Mouse (Mus musculus) forebrain, embryonic 12.5 days (tissue): ENCODE data around the gene Gcnt1. TPM values are rescaled to one million over a fixed set of nuclear protein-coding genes. Genes with fewer than 3 reads are reported as not detected.

Experiments used
- ATAC-seq: fragments of 200-750 bp; cut with Nextera tagmentation; 2 replicates; pipeline ENCODE4 v1.8.0; 2017; ENCODE audit warnings: moderate TSS enrichment; ENCODE audit not compliant: low FRiP score
- H3K27ac ChIP-seq: fragments of 300-500 bp; sonication (generic); 2 replicates; pipeline ENCODE4 v1.5.1; 2016; ENCODE audit warnings: mild to moderate bottlenecking
- H3K27me3 ChIP-seq: fragments of 300-500 bp; sonication (generic); 2 replicates; pipeline ENCODE4 v1.6.1; 2016; ENCODE audit warnings: mild to moderate bottlenecking
- H3K36me3 ChIP-seq: fragments of 300-500 bp; sonication (generic); replicated peaks from 2 replicates; pipeline ENCODE4 v1.6.1; 2016; ENCODE audit warnings: mild to moderate bottlenecking
- H3K4me1 ChIP-seq: fragments of 300-500 bp; sonication (generic); 2 replicates; pipeline ENCODE4 v1.6.1; 2016
- H3K4me2 ChIP-seq: fragments of 300-500 bp; sonication (generic); 2 replicates; pipeline ENCODE4 v1.6.1; 2016; ENCODE audit warnings: mild to moderate bottlenecking, moderate library complexity
- H3K4me3 ChIP-seq: fragments of 300-500 bp; sonication (generic); replicated peaks from 2 replicates; pipeline ENCODE4 v1.5.1; 2016; ENCODE audit warnings: mild to moderate bottlenecking
- H3K9ac ChIP-seq: fragments of 300-500 bp; sonication (generic); 2 replicates; pipeline ENCODE4 v1.6.1; 2016; ENCODE audit warnings: mild to moderate bottlenecking
- H3K9me3 ChIP-seq: fragments of 300-500 bp; sonication (generic); 2 replicates; pipeline ENCODE4 v1.6.1; 2016
- WGBS: fragments of 180-500 bp; shearing (Covaris S2); methylation state at CpG from one replicate; pipeline ENCODE4 v1.1.7; 2016; 5-methylcytosine and 5-hydroxymethylcytosine counted together
- polyA plus RNA-seq: library from polyadenylated mRNA; unstranded; fragments of >200 nt; fragmentation: Nextera tagmentation; extraction: Ambion mirVana; gene quantifications from 2 replicates; pipeline ENCODE4 v1.2.1, GENCODE M21; 2016

Gene Gcnt1
- polyA plus RNA-seq, 1 experiment from 2014 or later, result 2.3 TPM

DNA sequence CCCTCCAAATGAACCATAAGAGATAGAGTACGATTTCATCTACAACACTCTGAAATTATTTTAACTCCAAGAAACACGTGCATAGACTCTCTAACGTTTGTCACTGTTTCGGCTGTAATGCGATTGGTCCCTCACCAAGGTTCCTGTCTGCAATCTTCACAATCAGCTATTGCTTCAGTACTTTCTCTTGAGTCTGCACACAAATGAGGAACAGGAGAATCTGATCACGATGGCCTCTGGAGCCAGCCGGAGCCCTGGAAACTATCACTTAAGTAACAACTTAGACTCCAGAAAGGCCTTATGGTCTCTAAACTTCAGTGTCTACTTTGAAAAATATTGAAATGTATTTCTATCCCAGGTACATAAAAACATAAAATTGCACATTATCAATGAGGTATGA lies 27.8 kb downstream of the Gcnt1 start:
- 93% methylated on average over 7 of the region's 7 CpGs for WGBS
- Histone ChIP-seq H3K36me3 (no peaks in the 10 kb centered on the region), H3K27me3 (no peaks in the 10 kb centered on the region), H3K4me1 (no peaks in the 10 kb centered on the region), H3K4me3 (no peak overlapping the region), H3K27ac (no peak overlapping the region), H3K9ac (no peak overlapping the region), H3K4me2 (no peak overlapping the region), H3K9me3 (no peaks in the 10 kb centered on the region)
- no peak for ATAC-seq

DNA sequence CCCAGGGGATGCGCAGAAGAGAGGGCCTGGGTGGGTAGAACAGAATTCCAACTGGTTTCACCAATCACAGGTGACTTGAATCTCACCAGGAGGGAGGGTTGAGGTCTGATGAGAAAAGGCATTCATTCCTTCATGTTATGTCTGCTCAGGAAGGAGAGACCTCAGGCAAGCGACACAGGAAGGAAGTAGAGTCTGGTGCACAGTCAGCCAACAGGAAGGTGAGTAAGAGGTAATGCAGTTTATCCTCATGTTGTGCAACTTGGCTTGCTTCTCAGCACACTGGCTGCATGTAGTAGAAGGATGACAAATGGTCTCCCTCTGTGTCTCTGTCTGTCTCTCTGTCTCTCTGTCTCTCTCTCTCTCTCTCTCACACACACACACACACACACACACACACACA lies 33.1 kb downstream of the Gcnt1 start:
- Histone ChIP-seq H3K27me3 (no peaks in the 10 kb centered on the region), H3K36me3 (no peaks in the 10 kb centered on the region), H3K9me3 (no peaks in the 10 kb centered on the region), H3K27ac (no peak overlapping the region), H3K9ac (no peak overlapping the region), H3K4me3 (no peak overlapping the region), H3K4me1 (no peaks in the 10 kb centered on the region; the same call in 1 of the 2 replicates), H3K4me2 (no peak overlapping the region)
- WGBS, result 93% methylated on average over 2 of the region's 2 CpGs
- no peak for ATAC-seq

DNA sequence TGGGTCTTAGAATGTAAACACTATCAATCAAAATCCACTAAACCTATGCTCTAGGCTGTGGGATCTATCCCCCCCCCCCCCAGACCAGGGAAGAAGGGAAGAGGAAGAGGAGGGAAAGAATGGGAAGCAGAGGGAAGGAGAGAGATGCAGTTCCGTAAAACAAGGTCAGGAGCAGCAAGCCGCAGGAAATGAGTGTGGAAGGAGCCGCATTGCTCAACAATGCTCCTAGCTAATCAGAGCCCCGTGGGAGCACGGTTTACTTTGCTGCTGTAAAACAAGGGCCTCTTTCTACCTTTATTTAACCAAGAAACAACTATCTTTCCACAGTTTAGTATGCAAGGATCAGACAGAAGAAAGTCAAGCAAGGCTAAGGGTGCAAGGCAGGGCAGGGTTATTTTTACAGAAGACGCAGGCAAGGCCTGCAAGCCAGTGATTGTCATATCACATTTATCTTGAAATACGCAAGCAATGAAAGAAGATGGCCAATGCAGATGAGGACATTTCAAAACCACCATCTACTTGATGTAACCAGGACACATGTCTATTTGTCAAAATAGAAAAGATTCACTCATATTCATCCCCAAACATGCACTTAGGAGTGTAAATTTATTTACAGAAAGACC lies 35.5 kb downstream of the Gcnt1 start:
- Histone ChIP-seq H3K4me3 (no peak overlapping the region), H3K27ac (no peak overlapping the region), H3K36me3 (no peaks in the 10 kb centered on the region), H3K4me1 (no peaks in the 10 kb centered on the region; the same call in 1 of the 2 replicates), H3K4me2 (no peak overlapping the region), H3K9me3 (no peaks in the 10 kb centered on the region), H3K9ac (no peak overlapping the region), H3K27me3 (no peaks in the 10 kb centered on the region)
- ATAC-seq, result no peak
- WGBS, result 79% methylated on average over 7 of the region's 7 CpGs

DNA sequence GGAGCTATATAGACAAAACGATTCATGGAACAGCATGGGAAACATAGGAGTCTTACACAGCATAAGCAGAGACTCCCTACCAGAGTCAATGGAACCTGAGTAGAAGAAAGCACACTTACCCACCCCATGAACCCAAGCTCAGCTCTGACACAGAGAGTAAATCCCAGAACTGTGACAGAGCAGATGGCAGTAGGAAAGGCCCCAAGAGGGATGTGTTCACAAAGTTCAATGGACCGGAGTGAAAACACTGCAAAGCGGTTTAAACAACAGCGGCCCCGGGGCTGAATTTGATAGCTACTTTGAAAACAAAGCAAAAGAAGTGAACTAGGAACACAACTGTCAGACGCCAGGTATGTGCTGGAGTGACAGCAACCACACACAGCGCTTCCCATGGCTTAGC lies 36.0 kb downstream of the Gcnt1 start:
- no peak for ATAC-seq
- H3K4me3 ChIP-seq, result no peak overlapping the region
- H3K4me2 ChIP-seq, result no peak overlapping the region
- H3K27ac ChIP-seq, result no peak overlapping the region
- H3K9ac ChIP-seq, result no peak overlapping the region
- WGBS, result 63% methylated on average over 7 of the region's 7 CpGs
- H3K27me3 ChIP-seq, result no peaks in the 10 kb centered on the region
- H3K36me3 ChIP-seq, result no peaks in the 10 kb centered on the region
- H3K4me1 ChIP-seq, result no peaks in the 10 kb centered on the region; the same call in 1 of the 2 replicates
- no peaks in the 10 kb centered on the region for H3K9me3 ChIP-seq

DNA sequence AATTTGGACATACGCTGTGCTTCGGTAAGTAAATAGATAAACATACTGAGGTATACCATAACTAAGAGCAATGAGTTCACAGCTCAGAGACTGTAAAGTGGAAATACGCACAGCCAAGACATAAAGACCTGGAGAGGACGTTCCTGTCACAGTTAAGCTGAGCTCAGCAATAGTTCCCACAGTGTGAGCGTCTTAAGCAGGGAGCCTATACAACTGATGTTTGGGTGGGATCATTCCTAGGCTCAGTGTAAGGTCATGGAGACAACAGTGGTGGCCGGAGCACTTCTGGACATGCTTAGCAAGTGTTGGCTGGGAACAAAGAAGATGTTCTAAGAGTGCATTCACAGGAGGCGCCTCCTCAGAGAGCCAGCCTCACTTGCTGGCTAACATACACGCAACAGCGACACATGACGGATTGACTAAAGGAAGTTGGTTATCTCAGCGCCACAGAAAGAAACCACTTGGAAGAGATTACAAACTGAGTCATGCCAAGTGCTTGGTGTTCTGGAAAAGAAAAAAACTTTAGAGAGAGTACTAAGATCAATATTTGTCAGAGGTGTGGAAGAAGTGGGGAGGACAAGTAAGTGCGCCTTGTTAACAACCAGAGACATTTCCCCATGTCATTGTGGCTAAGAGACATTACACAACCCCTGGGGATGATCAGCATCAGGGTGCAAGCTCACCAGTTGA lies 37.9 kb downstream of the Gcnt1 start:
- Histone ChIP-seq H3K4me1 (no peaks in the 10 kb centered on the region; the same call in 1 of the 2 replicates), H3K27me3 (no peaks in the 10 kb centered on the region), H3K4me2 (no peak overlapping the region), H3K36me3 (no peaks in the 10 kb centered on the region), H3K9me3 (no peaks in the 10 kb centered on the region), H3K27ac (no peak overlapping the region), H3K4me3 (no peak overlapping the region), H3K9ac (no peak overlapping the region)
- no peak for ATAC-seq
- WGBS, result 86% methylated on average over 12 of the region's 12 CpGs

DNA sequence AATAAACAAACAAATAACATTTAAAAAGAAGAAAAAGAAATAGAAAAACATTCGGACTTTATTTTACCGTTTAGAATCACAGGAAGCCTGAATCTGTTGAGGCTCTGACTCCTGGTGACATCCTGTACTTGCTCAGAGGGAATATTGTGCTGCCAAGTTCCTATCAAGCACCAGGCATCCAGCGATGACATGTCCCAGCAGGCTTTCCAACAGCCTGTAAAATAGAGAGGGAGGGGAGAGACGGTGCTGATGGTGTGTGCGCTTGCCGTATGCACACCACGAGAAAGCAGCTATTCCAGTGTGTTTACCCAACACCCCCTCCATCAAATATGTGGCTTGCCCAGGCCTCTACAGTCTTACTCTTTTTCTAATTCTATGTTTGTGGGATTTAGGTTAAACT lies 39.6 kb downstream of the Gcnt1 start:
- H3K4me1 ChIP-seq, result no peaks in the 10 kb centered on the region; the same call in 1 of the 2 replicates
- 73% methylated on average over 7 of the region's 7 CpGs for WGBS

DNA sequence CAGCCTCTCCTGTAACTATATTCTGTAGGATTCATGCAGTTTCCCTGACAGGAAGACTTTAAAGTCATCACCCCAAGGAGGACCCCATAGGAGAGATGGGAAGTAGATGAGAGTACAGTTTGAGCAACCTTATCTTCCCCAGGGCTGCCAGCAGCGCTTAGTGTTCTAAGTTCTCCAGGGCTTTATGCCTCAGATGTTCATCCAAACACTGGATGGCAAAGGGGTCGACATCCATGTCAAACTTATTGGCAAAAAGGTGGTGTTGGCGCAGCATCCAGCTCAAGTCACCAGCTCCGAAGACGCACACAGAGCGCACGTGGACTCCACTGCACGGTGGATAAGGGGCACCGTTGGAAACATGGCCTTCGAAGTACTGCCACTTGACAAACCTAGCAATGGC lies 43.7 kb downstream of the Gcnt1 start:
- Histone ChIP-seq H3K27me3 (no peaks in the 10 kb centered on the region), H3K9ac (no peak overlapping the region), H3K36me3 (no peaks in the 10 kb centered on the region), H3K4me3 (no peak overlapping the region), H3K4me1 (no peaks in the 10 kb centered on the region), H3K27ac (no peak overlapping the region), H3K9me3 (no peaks in the 10 kb centered on the region), H3K4me2 (no peak overlapping the region)
- WGBS, result 97% methylated on average over 10 of the region's 10 CpGs
- no peak for ATAC-seq

More for the DNA sequence above, 39.6 kb downstream of the Gcnt1 start:
- Histone ChIP-seq H3K9ac (no peak overlapping the region), H3K4me2 (no peak overlapping the region), H3K27me3 (no peaks in the 10 kb centered on the region), H3K9me3 (no peaks in the 10 kb centered on the region), H3K27ac (no peak overlapping the region), H3K36me3 (no peaks in the 10 kb centered on the region), H3K4me3 (no peak overlapping the region)
- ATAC-seq, result no peak

DNA sequence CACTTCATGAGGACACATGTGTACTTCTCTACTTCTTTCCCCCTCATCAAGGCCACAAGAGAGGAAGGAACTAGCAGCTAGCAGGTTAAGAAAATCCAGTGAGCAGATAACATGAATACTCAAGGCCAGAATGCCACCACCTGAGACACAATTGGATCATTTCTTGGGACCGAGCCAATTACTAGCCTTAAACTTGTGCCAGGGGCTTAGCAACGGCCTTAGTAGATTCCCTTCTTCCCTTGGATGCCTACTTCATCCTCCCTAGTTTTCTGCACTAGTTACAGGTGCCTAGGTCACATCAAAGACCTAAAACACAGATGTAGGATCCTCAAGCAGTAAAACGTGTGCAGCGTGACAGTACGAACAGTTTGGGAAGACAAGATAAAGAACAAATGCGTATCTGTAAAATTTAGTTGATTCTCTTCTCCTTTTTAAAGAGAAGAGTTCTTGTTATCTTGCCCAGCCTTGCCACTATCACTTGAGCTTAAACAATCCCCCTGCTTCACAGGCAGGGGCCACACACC lies 44.7 kb downstream of the Gcnt1 start:
- Histone ChIP-seq H3K9ac (no peak overlapping the region), H3K36me3 (no peaks in the 10 kb centered on the region), H3K4me1 (no peaks in the 10 kb centered on the region), H3K27me3 (no peaks in the 10 kb centered on the region), H3K4me3 (no peak overlapping the region), H3K27ac (no peak overlapping the region), H3K9me3 (no peaks in the 10 kb centered on the region), H3K4me2 (no peak overlapping the region)
- no peak for ATAC-seq
- WGBS, result 90% methylated on average over 6 of the region's 6 CpGs

DNA sequence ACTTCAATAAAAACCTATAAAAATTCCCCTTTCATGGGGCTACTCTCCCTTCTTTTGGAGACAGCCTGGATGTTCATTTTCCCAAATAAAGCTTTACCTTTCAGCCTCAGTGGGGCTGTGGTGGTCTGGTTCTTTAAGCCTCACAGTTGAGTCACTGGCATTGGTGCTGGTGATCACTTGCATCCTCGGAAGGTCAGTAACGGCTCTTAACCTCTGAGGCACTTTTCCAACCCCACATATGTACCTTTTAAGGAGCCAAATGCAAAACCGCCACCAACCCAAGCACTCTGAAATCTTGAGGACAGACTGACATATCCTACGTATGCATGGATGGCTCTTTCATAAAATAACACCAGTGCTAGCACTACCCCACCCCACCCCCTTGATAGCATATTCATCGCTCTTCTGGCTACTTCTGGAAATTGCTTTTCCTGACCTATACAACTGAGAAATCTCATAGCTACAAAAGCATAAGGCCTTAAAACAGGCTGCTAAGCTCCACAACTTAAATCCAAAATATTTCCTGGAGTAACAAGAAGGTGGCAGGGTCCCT lies 48.9 kb downstream of the Gcnt1 start:
- no peak overlapping the region for H3K4me2 ChIP-seq
- H3K9ac ChIP-seq, result no peak overlapping the region
- H3K9me3 ChIP-seq, result no peaks in the 10 kb centered on the region
- no peak overlapping the region for H3K27ac ChIP-seq
- WGBS, result 86% methylated on average over 5 of the region's 5 CpGs
- H3K27me3 ChIP-seq, result no peaks in the 10 kb centered on the region
- no peaks in the 10 kb centered on the region for H3K36me3 ChIP-seq
- H3K4me3 ChIP-seq, result no peak overlapping the region
- H3K4me1 ChIP-seq, result no peaks in the 10 kb centered on the region
- ATAC-seq, result no peak

DNA sequence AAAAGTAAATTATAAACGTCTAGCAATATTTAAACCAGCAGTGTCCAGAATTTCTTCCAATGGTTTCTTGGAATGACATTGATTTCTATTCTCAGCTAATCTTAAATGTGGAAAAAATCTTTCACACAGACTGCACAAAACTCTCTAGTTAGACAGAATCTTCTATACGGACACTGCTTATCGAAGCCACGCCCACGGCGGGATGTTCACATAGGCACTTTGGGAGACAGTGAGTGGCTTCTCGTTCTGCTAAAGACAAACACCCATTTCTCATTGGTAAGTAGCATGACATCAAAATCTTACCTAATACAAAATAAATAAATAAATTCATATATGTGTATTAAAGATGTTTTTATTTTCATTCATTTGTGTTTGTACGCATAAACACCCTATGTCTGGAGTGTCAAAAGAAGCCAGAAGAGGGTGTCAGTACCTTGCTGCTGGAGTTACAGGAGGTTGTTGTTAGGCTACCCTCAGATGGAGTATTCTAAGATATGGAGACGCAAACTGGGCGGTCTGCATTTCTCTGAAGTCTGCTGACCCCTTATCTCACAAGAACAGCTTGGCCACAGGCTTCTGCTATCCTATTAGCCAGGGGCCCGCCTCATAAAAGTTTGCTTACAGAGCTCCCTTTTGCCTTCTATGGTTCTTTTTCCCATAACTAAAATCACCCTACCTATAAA lies 49.5 kb downstream of the Gcnt1 start:
- H3K27ac ChIP-seq, result no peak overlapping the region
- no peaks in the 10 kb centered on the region for H3K9me3 ChIP-seq
- WGBS, result 91% methylated on average over 11 of the region's 11 CpGs
- ATAC-seq, result no peak
- no peak overlapping the region for H3K9ac ChIP-seq
- no peak overlapping the region for H3K4me3 ChIP-seq
- no peaks in the 10 kb centered on the region for H3K27me3 ChIP-seq
- no peaks in the 10 kb centered on the region for H3K36me3 ChIP-seq
- no peaks in the 10 kb centered on the region for H3K4me1 ChIP-seq
- no peak overlapping the region for H3K4me2 ChIP-seq

DNA sequence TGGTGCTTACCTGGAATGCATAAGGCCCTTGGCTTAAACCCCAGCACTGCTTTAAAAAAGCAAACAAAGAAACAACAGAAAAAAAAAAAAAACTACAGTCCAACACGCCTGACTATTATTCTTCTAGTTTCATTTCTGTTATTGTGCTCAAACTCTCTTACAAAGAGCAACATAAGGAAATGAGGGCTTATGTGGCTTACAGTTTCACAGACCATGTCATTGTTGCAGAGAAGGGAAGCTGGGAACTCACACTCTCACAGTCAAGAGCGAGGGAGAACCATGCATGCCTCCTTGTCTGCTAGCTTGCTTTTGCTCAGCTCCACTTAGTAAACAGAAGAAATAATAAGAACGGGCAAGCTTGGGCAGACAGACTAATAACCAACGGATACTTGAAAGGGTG lies 52.9 kb downstream of the Gcnt1 start:
- WGBS, result 86% methylated on average over 4 of the region's 4 CpGs
- ATAC-seq, result no peak
- no peak overlapping the region for H3K9ac ChIP-seq
- no peaks in the 10 kb centered on the region for H3K27me3 ChIP-seq
- H3K27ac ChIP-seq, result no peak overlapping the region
- H3K9me3 ChIP-seq, result no peaks in the 10 kb centered on the region
- H3K4me1 ChIP-seq, result no peaks in the 10 kb centered on the region
- no peak overlapping the region for H3K4me2 ChIP-seq
- no peaks in the 10 kb centered on the region for H3K36me3 ChIP-seq
- no peak overlapping the region for H3K4me3 ChIP-seq

DNA sequence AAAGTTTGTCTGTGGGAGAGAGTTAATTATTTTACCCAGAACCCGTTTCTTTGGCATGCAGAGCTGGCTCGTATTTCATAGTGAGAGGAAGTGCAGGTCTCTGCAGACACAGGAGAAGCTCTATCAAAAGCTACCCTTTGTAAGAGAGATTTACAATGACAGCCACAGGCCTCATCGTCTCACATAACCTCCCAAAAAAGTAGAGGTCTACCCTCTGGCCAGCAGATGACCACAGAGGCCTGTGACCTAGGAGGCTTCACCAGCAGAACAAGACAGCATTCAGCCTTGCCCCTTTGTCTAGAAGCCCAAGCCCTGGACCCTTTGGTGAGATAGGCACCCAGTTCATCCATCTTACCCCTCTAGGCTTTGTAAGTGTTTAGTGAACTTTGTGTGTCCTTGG lies 53.9 kb downstream of the Gcnt1 start:
- H3K27me3 ChIP-seq, result no peaks in the 10 kb centered on the region
- H3K27ac ChIP-seq, result no peak overlapping the region
- H3K4me3 ChIP-seq, result no peak overlapping the region
- H3K9me3 ChIP-seq, result no peaks in the 10 kb centered on the region
- no peak for ATAC-seq
- H3K36me3 ChIP-seq, result no peaks in the 10 kb centered on the region
- H3K4me1 ChIP-seq, result no peaks in the 10 kb centered on the region
- no peak overlapping the region for H3K4me2 ChIP-seq
- no peak overlapping the region for H3K9ac ChIP-seq
- WGBS, result 41% methylated on average over 3 of the region's 3 CpGs
